Mouse (Mus musculus): ENCODE measurements at regions not wholly inside any gene's neighbourhood (a gene's known extent, or its start where the extent isn't known, plus 50 kb on each side); places are given as distances from the start of the nearest gene placed in this dataset.

- 91% methylated on average over 5 of the region's 5 CpGs for WGBS
- no peak overlapping the region for H3K4me2 ChIP-seq (ENCODE audit: low read depth)
- H3K27ac ChIP-seq (ENCODE audit: low read depth, low read length): no peak overlapping the region
- no peaks in the 10 kb centered on the region for H3K4me1 ChIP-seq (ENCODE audit: insufficient read depth)
- no peaks in the 10 kb centered on the region for H3K36me3 ChIP-seq (ENCODE audit: insufficient read depth)
- DNase-seq (no peak), ATAC-seq (no peak)
- no peaks in the 10 kb centered on the region for H3K9me3 ChIP-seq (ENCODE audit: low read length)
- no peaks in the 10 kb centered on the region for H3K27me3 ChIP-seq (ENCODE audit: insufficient read depth, low read length)
- H3K9ac ChIP-seq: no peak overlapping the region
- H3K4me3 ChIP-seq (ENCODE audit: low read depth, low read length): no peak overlapping the region
- TF ChIP-seq CTCF (IDR thresholded peaks at IDR 0.05; ENCODE audit: low read depth): no peak
These were observed 55.5 kb upstream of the Zfp703 start for GRCm38 (mm10) chr8:26921531-26922177.

GRCm38 (mm10) chr8:26922178-26922540 lies 55.0 kb upstream of the Zfp703 start:
- Histone ChIP-seq H3K9me3 (ENCODE audit: low read length) (no peaks in the 10 kb centered on the region), H3K27ac (ENCODE audit: low read depth, low read length) (no peak overlapping the region), H3K36me3 (ENCODE audit: insufficient read depth) (no peaks in the 10 kb centered on the region), H3K4me2 (ENCODE audit: low read depth) (no peak overlapping the region), H3K9ac (no peak overlapping the region), H3K4me3 (ENCODE audit: low read depth, low read length) (no peak overlapping the region), H3K4me1 (ENCODE audit: insufficient read depth) (no peaks in the 10 kb centered on the region), H3K27me3 (ENCODE audit: insufficient read depth, low read length) (no peaks in the 10 kb centered on the region)
- 82% methylated on average over 5 of the region's 5 CpGs for WGBS
- no peak for TF ChIP-seq CTCF (IDR thresholded peaks at IDR 0.05; ENCODE audit: low read depth)
- DNase-seq (no peak), ATAC-seq (no peak)

GRCm38 (mm10) chr8:26923166-26923565 lies 54.0 kb upstream of the Zfp703 start:
- no peaks in the 10 kb centered on the region for H3K9me3 ChIP-seq (ENCODE audit: low read length)
- H3K36me3 ChIP-seq (ENCODE audit: insufficient read depth): no peaks in the 10 kb centered on the region
- DNase-seq (no peak), ATAC-seq (no peak)
- H3K4me1 ChIP-seq (ENCODE audit: insufficient read depth): no peaks in the 10 kb centered on the region
- no peak overlapping the region for H3K4me2 ChIP-seq (ENCODE audit: low read depth)
- 84% methylated on average over 8 of the region's 8 CpGs for WGBS
- H3K4me3 ChIP-seq (ENCODE audit: low read depth, low read length): no peak overlapping the region
- H3K27ac ChIP-seq (ENCODE audit: low read depth, low read length): no peak overlapping the region
- H3K9ac ChIP-seq: no peak overlapping the region
- no peaks in the 10 kb centered on the region for H3K27me3 ChIP-seq (ENCODE audit: insufficient read depth, low read length)
- no peak for TF ChIP-seq CTCF (IDR thresholded peaks at IDR 0.05; ENCODE audit: low read depth)
